Mouse (Mus musculus): Measurements from ENCODE around the gene Hyal3. TPM values are rescaled to one million over a fixed set of nuclear protein-coding genes. Genes with fewer than 3 reads are reported as not detected.

Gene Hyal3
- 0.82 and 1.2 TPM in 2 replicates for polyA plus RNA-seq (2015; fragmentation: Nextera tagmentation; extraction: Ambion mirVana)

DNA sequence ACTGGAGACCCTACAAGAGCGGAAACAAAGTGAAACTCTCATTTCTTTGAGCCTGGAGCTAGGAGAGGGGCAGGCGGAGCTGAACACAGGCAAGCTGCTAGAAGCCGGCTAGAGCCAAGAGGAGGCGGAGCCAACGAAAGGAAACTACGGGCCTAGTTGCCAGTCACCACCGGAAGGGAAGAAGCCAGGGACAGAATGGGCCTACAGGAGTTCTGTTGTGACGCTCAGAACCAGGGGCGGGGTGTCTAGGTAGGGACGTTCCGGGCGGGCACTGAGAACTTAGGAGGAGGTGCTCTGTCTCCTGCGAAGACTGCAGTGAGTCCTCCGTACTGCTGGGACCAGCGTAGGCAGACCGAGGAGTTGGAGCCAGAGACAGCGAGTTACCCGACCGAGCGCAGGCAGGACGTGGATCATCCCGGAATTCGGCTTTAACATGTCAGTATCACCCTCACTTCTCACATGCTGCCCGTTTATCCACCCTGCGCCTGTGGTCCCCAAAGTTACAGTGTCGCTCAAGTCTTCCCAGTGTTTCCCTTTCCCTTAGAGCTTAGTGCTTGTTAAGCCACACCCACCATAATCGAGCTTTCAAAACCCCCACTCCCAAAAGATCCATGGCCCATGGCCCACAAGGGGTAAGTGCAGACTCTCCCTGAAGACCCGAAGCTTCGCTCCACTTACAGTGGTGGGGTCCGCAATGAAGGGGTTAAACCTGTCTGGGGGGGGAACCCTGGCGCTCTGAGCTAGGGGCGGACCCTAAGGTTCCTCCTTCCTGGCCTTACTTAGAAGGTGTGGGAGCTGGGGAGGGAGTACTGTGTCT lies at the start of gene Hyal3:
TSS of gene Hyal3 (plus strand) at position 318 of the 817 bp plus-strand sequence.
- Histone ChIP-seq H3K36me3 (peaks cover 29% of the 10 kb centered on the region), H3K27ac (peak within 1 kb of the TSS; percentile 98), H3K27me3 (no peaks in the 10 kb centered on the region), H3K4me1 (replicated peaks) (peaks cover 84% of the 10 kb centered on the region), H3K4me2 (peak within 1 kb of the TSS; percentile 93), H3K9ac (peak within 1 kb of the TSS; percentile 89), H3K9me3 (replicated peaks) (no peaks in the 10 kb centered on the region), H3K4me3 (replicated peaks) (peak within 1 kb of the TSS; percentile 75)
- ATAC-seq (ENCODE audit: low read depth) = peak; percentile 80
- under 1% methylated on average over 32 of the region's 32 CpGs for WGBS (ENCODE audit: insufficient replicate concordance)
- DNase-seq = peak; percentile 85

DNA sequence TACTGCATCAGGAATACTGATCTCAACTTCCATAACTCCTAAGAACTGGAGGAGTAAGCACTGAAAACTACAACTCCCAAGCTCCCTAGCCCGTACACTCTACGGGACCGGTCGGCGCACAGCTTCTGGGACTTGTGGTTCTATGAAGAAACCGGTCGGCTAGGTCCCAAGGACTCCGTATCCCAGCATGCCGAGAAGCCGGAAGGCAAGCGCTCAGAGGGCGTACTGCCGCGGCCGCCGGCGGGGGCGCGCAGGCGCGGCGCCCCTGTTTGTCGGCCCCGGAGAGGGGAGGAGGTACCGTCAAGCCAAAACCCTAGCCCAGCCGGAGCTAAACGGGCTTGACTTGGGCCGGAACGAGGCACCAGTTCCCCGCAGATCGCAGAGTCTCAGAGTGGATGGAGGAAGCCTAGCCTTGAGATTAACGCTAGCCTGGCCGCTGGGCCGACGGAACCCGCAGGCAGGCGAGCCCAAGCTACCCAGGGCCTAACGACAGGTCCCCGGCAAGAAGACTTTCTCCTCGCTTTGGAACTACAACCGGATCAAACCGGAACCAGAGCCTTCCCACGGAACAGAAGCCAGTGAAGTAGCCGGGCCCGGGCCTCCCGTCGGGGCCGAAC lies 46.7 kb upstream of the Hyal3 start, which contains the start of gene Tmem115:
TSS of gene Tmem115 (plus strand) at position 155 of the 617 bp plus-strand sequence.
- DNase-seq = peak; percentile 86
- under 1% methylated on average over 48 of the region's 48 CpGs for WGBS (ENCODE audit: insufficient replicate concordance)
- H3K27ac ChIP-seq = peak within 1 kb of the TSS; percentile 83
- H3K36me3 ChIP-seq = peaks cover 25% of the 10 kb centered on the region
- peak within 1 kb of the TSS; percentile 89 for H3K9ac ChIP-seq
- ATAC-seq (ENCODE audit: low read depth) = peak; percentile 96
- 0 out of 2 replicates have a peak, but pooled peaks cover 2% of the 10 kb centered on the region for H3K27me3 ChIP-seq
- peak within 1 kb of the TSS; percentile 71 for H3K4me3 ChIP-seq (replicated peaks)
- H3K4me2 ChIP-seq = peak within 1 kb of the TSS; percentile 96
- no peaks in the 10 kb centered on the region for H3K9me3 ChIP-seq (replicated peaks)
- peaks cover 42% of the 10 kb centered on the region for H3K4me1 ChIP-seq (replicated peaks)

DNA sequence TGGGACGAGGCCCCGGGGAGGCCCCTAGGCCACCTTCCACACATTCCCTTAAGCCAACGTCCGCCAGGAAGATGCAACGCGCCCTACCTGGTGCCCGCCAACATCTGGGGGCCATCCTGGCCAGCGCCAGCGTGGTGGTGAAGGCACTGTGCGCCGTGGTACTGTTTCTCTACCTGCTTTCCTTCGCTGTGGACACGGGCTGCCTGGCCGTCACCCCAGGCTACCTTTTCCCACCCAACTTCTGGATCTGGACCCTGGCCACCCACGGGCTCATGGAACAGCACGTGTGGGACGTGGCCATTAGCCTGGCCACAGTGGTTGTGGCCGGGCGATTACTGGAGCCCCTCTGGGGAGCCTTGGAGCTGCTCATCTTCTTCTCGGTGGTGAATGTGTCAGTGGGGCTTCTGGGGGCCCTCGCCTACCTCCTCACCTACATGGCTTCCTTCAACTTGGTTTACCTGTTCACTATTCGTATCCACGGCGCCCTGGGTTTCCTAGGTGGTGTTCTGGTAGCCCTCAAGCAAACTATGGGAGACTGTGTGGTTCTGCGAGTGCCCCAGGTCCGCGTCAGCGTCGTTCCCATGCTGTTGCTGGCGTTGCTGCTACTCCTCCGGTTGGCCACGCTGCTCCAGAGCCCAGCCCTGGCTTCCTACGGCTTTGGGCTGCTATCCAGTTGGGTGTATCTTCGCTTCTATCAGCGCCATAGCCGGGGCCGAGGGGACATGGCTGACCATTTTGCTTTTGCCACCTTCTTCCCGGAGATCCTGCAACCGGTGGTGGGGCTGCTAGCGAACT lies 46.0 kb upstream of the Hyal3 start:
- Histone ChIP-seq H3K4me2 (peak overlapping the region; percentile 96), H3K36me3 (peaks cover 32% of the 10 kb centered on the region), H3K9ac (peak overlapping the region; percentile 89), H3K4me1 (replicated peaks) (peaks cover 46% of the 10 kb centered on the region), H3K27ac (peak overlapping the region; percentile 83), H3K9me3 (replicated peaks) (no peaks in the 10 kb centered on the region), H3K4me3 (replicated peaks) (peak overlapping the region; percentile 71), H3K27me3 (0 out of 2 replicates have a peak, but pooled peaks cover 2% of the 10 kb centered on the region)
- under 1% methylated on average over 40 of the region's 40 CpGs for WGBS (ENCODE audit: insufficient replicate concordance)
- ATAC-seq (ENCODE audit: low read depth) (peak; percentile 30), DNase-seq (peak; percentile 26)

DNA sequence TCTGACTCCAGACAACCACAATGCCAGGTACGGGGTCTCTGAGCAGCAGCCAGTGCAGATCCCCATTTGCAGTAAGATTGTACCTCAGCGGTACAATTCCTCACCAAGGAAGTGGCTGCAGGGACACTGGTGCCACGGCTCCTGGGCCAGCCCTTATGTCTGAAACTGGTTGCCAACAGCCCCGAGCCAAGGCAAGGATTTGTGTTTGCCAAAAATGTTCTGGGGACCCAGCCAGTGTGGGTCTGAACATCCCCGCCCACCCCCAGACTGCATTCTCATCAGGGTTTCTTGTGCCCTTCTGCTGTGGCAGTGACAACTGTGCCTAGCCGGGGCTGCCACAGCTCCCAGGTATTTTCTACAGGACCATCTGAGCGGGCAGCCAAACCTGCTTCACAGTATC lies 42.4 kb upstream of the Hyal3 start:
- Histone ChIP-seq H3K36me3 (peaks cover 42% of the 10 kb centered on the region), H3K4me1 (replicated peaks) (peaks cover 64% of the 10 kb centered on the region), H3K27ac (no peak overlapping the region), H3K9me3 (replicated peaks) (no peaks in the 10 kb centered on the region), H3K4me2 (no peak overlapping the region), H3K27me3 (no peaks in the 10 kb centered on the region), H3K4me3 (replicated peaks) (no peak overlapping the region), H3K9ac (no peak overlapping the region)
- WGBS (ENCODE audit: insufficient replicate concordance) = 84% methylated on average over 7 of the region's 7 CpGs
- ATAC-seq (ENCODE audit: low read depth) (no peak), DNase-seq (no peak)

DNA sequence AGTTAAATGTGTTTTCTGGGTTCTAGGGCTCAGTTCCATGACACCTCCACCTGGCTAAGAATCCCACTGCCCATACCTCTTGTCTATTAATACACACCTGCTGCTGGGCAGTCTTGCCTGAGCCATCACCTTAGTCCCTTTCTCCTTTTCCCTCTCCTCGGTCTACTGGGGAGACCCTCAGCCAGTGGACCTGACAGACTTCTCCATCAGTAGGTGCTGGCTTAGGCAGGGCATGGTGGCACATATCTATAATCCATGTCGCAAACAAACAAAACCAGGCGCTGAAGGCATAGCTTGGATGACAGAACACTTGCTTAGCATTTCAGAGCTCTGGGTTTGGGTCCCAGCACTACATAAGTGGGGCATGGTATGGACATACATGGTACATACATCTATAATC lies 41.9 kb upstream of the Hyal3 start:
- peaks cover 46% of the 10 kb centered on the region for H3K36me3 ChIP-seq
- DNase-seq = no peak
- WGBS (ENCODE audit: insufficient replicate concordance) = 83% methylated on average over 3 of the region's 3 CpGs
- no peak overlapping the region for H3K4me2 ChIP-seq
- no peak for ATAC-seq (ENCODE audit: low read depth)
- H3K4me3 ChIP-seq (replicated peaks) = no peak overlapping the region
- H3K9ac ChIP-seq = no peak overlapping the region
- H3K9me3 ChIP-seq (replicated peaks) = no peaks in the 10 kb centered on the region
- H3K27ac ChIP-seq = no peak overlapping the region
- H3K27me3 ChIP-seq = no peaks in the 10 kb centered on the region
- peaks cover 63% of the 10 kb centered on the region for H3K4me1 ChIP-seq (replicated peaks)

DNA sequence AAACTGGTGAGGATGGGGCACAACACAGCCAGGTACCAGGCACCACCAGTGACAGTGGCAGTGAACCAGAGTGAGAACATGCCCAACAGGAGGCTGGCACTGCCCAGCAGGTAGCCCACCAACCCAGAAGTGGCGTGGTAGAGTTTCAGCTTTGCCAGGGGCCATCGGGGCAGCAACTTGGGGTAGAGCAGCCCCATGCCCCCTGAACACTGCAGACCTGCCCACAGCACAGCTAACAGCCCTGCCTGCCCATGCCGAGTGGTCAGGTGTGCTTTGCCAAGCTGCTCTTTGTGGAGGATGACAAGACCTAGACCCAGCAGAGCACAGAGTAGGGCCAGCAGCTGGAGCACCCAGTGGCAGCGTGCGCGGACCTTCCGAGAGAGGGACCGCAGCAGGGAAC lies 40.7 kb upstream of the Hyal3 start:
- peaks cover 58% of the 10 kb centered on the region for H3K4me1 ChIP-seq (replicated peaks)
- 93% methylated on average over 8 of the region's 8 CpGs for WGBS (ENCODE audit: insufficient replicate concordance)
- H3K27ac ChIP-seq = no peak overlapping the region
- ATAC-seq (ENCODE audit: low read depth) = no peak
- H3K4me3 ChIP-seq (replicated peaks) = no peak overlapping the region
- no peak for DNase-seq
- H3K9ac ChIP-seq = no peak overlapping the region
- no peak overlapping the region for H3K4me2 ChIP-seq
- H3K27me3 ChIP-seq = no peaks in the 10 kb centered on the region
- H3K9me3 ChIP-seq (replicated peaks) = no peaks in the 10 kb centered on the region
- H3K36me3 ChIP-seq = peaks cover 58% of the 10 kb centered on the region

DNA sequence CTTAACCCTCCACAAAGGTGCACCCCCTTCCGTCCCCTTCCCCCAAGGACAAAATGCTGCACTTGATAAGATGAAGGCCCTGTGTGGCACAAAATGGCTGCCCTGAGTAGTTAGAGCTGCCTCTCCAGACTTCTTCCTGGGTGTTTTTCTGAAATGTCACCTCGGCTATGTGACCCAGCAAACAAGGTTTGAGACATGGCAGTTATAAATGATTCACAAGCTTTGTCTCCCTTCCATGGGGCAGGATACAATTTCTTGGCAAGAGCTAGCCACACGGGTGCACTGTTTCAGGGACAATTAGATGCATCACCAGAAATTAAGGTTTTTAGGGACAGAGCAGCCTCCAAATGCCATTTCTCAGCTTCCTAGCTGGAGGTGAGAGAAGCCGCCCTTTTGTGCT lies 40.2 kb upstream of the Hyal3 start:
- Histone ChIP-seq H3K9ac (no peak overlapping the region), H3K36me3 (peaks cover 61% of the 10 kb centered on the region), H3K4me3 (replicated peaks) (no peak overlapping the region), H3K4me2 (peak overlapping the region; percentile 93), H3K9me3 (replicated peaks) (no peaks in the 10 kb centered on the region), H3K4me1 (replicated peaks) (peaks cover 55% of the 10 kb centered on the region), H3K27ac (peak overlapping the region; percentile 63; the same call in 1 of the 2 replicates), H3K27me3 (no peaks in the 10 kb centered on the region)
- DNase-seq (no peak), ATAC-seq (ENCODE audit: low read depth) (no peak)
- 62% methylated on average over 4 of the region's 4 CpGs for WGBS (ENCODE audit: insufficient replicate concordance)

DNA sequence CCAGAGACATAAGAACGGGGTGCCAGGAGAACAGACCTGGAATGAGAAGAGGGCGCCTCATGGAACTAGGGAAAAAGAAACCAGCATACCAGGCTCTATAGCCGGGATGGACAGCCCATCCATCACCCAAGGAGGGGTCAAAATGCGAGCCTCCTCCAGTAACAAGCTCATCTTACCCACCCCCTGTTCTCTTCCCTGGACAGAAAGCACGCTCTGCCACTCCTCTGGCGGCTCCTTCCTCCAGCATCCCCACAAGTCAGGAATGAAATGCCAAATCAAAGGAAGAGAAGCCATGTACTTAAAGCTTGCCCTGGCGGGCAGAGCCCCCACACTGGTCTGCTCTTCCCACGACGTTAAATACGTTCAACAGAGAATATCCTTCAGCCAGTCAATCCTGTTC lies 39.6 kb upstream of the Hyal3 start:
- no peak for ATAC-seq (ENCODE audit: low read depth)
- Histone ChIP-seq H3K4me3 (replicated peaks) (peak overlapping the region; percentile 74), H3K4me2 (peak overlapping the region; percentile 93), H3K4me1 (replicated peaks) (peaks cover 52% of the 10 kb centered on the region), H3K27me3 (no peaks in the 10 kb centered on the region), H3K27ac (peak overlapping the region; percentile 63), H3K9ac (peak overlapping the region; percentile 79; the same call in 1 of the 2 replicates), H3K9me3 (replicated peaks) (no peaks in the 10 kb centered on the region), H3K36me3 (peaks cover 61% of the 10 kb centered on the region)
- 41% methylated on average over 10 of the region's 10 CpGs for WGBS (ENCODE audit: insufficient replicate concordance)
- no peak for DNase-seq

DNA sequence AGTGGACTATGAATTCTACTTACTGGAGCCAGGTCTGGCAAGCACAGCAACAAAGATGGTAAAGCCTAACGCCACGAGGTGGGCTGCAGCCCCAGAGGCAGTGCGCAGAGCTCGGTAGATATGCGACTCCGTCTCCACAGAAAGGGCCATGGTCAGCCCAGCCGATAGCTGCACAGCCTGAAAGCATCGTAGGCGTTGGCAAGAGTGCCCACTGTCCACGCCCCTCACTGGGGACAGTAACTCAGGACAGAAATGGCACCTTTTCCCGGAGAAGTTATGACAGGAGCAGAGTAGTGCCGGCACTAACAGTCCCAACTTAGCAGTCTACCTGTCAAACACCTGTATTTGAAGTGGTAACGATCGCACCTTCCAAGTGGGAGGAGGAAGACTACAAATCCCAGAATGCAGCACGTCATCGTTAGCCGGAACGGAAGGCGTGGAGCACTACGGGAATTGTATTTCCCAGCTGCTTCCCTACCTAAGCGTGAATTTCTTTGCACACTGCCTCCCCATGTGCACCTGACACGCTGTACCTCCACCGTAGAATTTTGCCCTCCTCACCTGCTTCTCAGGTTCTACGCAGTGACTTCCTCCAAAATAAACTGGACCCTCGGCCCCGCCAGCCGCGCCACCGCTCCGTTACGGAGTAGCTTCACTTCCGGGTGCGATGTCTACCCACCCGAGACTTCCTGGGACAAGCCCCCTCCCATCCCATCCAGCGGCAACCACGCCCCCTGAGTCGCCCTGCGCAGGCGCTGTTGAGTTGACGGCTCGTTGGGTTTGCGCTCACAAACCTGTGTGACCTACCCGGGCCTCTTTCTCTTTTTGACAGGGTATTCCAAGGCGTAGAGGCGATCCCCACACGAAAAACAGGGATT lies 38.9 kb upstream of the Hyal3 start, which contains the start of the genes Cyb561d2 and Nprl2:
TSS of gene Cyb561d2 (minus strand) at position 720 of the 878 bp plus-strand sequence.
TSS of gene Nprl2 (plus strand) at position 753 of the 878 bp plus-strand sequence.
- DNase-seq = peak; percentile 85
- Histone ChIP-seq H3K4me1 (replicated peaks) (peaks cover 52% of the 10 kb centered on the region), H3K27me3 (no peaks in the 10 kb centered on the region), H3K4me2 (peak within 1 kb of the TSS; percentile 93), H3K36me3 (peaks cover 57% of the 10 kb centered on the region), H3K9me3 (replicated peaks) (no peaks in the 10 kb centered on the region), H3K9ac (peak within 1 kb of the TSS; percentile 79), H3K4me3 (replicated peaks) (peak within 1 kb of the TSS; percentile 74), H3K27ac (peak within 1 kb of the TSS; percentile 80)
- WGBS (ENCODE audit: insufficient replicate concordance) = under 1% methylated on average over 46 of the region's 46 CpGs
- ATAC-seq (ENCODE audit: low read depth) = peak; percentile 81

DNA sequence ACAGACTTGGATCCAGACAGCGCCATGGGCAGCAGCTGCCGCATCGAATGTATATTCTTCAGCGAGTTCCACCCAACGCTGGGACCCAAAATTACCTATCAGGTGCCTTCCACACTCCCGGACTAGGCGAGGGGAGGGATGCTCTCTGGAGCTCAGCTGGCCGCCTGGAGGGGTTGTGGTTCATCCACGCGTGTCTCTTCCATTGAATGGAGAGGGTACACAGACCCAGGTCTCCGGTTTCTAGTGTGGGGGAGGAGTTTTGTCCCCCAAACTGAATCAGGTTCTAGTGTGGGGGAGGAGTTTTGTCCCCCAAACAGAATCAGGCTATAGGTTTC lies 38.3 kb upstream of the Hyal3 start:
- peak overlapping the region; percentile 80 for H3K27ac ChIP-seq
- ATAC-seq (ENCODE audit: low read depth) = 0 out of 2 replicates have a peak, but pooled peaks have one; percentile 9
- WGBS (ENCODE audit: insufficient replicate concordance) = 2% methylated on average over 11 of the region's 11 CpGs
- H3K9ac ChIP-seq = peak overlapping the region; percentile 79
- DNase-seq = no peak
- H3K4me2 ChIP-seq = peak overlapping the region; percentile 93
- H3K4me1 ChIP-seq (replicated peaks) = peaks cover 52% of the 10 kb centered on the region
- no peaks in the 10 kb centered on the region for H3K9me3 ChIP-seq (replicated peaks)
- H3K36me3 ChIP-seq = peaks cover 51% of the 10 kb centered on the region
- H3K27me3 ChIP-seq = no peaks in the 10 kb centered on the region
- H3K4me3 ChIP-seq (replicated peaks) = peak overlapping the region; percentile 74

Measured in liver, embryonic 13.5 days (tissue).